Mouse (Mus musculus) MEL (cell line): ENCODE measurements around the gene Gsta3. TPM values are rescaled to one million over a fixed set of nuclear protein-coding genes. Genes with fewer than 3 reads are reported as not detected.

Source experiments
- DNase-seq: peaks from one replicate; pipeline ENCODE4 v3.0.0; 2011; ENCODE audit warnings: low read depth, low spot score
- H3K27ac ChIP-seq: 2 replicates; pipeline ENCODE4 v1.5.1; 2012; ENCODE audit warnings: low read depth, mild to moderate bottlenecking, control low read depth, low read length, moderate library complexity; ENCODE audit not compliant: control insufficient read depth
- H3K27me3 ChIP-seq, 2 experiments: fragments of 150-350 bp in 1 of 2; sonication (generic) in 1 of 2; 2 replicates each; pipeline ENCODE4 v1.6.1; 2012; ENCODE audit warnings: low read length in 2 of 2, mild to moderate bottlenecking in 2 of 2, improper control_type of control experiment in 1 of 2, moderate library complexity in 1 of 2; ENCODE audit not compliant: insufficient read depth in 2 of 2, control insufficient read depth in 1 of 2
- H3K36me3 ChIP-seq, 2 experiments: 2 replicates each; pipeline ENCODE4 v1.6.1; 2012 to 2014; ENCODE audit warnings: low read length in 2 of 2, improper control_type of control experiment in 1 of 2, inconsistent platforms in 1 of 2, mild to moderate bottlenecking in 1 of 2; ENCODE audit not compliant: insufficient read depth in 2 of 2, control insufficient read depth in 1 of 2
- H3K4me1 ChIP-seq, 2 experiments: fragments of 150-350 bp in 1 of 2; sonication (generic) in 1 of 2; 2 replicates each; pipeline ENCODE4 v1.6.1; 2012; ENCODE audit warnings: low read length in 2 of 2, improper control_type of control experiment in 1 of 2, mild to moderate bottlenecking in 1 of 2; ENCODE audit not compliant: insufficient read depth in 2 of 2, control insufficient read depth in 1 of 2
- H3K4me3 ChIP-seq, 2 experiments: fragments of 150-350 bp in 1 of 2; sonication (generic) in 1 of 2; 2 replicates each; pipeline ENCODE4 v1.5.1; 2012; ENCODE audit warnings: low read depth in 2 of 2, low read length in 2 of 2, mild to moderate bottlenecking in 2 of 2, moderate library complexity in 2 of 2, control low read depth in 1 of 2, improper control_type of control experiment in 1 of 2; ENCODE audit not compliant: control insufficient read depth in 1 of 2, insufficient read depth in 1 of 2
- H3K79me2 ChIP-seq: 2 replicates; pipeline ENCODE4 v1.6.1; 2012; ENCODE audit warnings: mild to moderate bottlenecking, low read length, moderate library complexity; ENCODE audit not compliant: control insufficient read depth, poor library complexity, insufficient read depth
- H3K9ac ChIP-seq: 2 replicates; pipeline ENCODE4 v1.6.1; 2012; ENCODE audit warnings: low read depth, mild to moderate bottlenecking, control low read depth, low read length, moderate library complexity; ENCODE audit not compliant: control insufficient read depth, poor library complexity, severe bottlenecking
- H3K9me3 ChIP-seq: fragments of 150-350 bp; sonication (generic); replicated peaks from 2 replicates; pipeline ENCODE4 v1.6.1; 2012; ENCODE audit warnings: mild to moderate bottlenecking, low read length, improper control_type of control experiment, moderate library complexity; ENCODE audit not compliant: insufficient read depth
- BHLHE40 ChIP-seq: IDR thresholded peaks from 2 replicates; pipeline ENCODE4 v1.6.1; 2012; ENCODE audit warnings: low read depth, mild to moderate bottlenecking, inconsistent platforms, low read length, improper control_type of control experiment, borderline replicate concordance
- CHD1 ChIP-seq: IDR thresholded peaks from 2 replicates; pipeline ENCODE4 v1.6.1; 2012; ENCODE audit warnings: low read depth, mild to moderate bottlenecking, inconsistent platforms, low read length, improper control_type of control experiment
- CHD2 ChIP-seq: IDR thresholded peaks from 2 replicates; pipeline ENCODE4 v1.6.1; 2011; ENCODE audit warnings: low read length, improper control_type of control experiment
- E2F4 ChIP-seq: IDR thresholded peaks from 2 replicates; pipeline ENCODE4 v1.6.1; 2011; ENCODE audit warnings: low read depth, low read length, improper control_type of control experiment, borderline replicate concordance
- ELF1 ChIP-seq: IDR thresholded peaks from 2 replicates; pipeline ENCODE4 v1.6.1; 2014; ENCODE audit warnings: low read depth, mild to moderate bottlenecking, inconsistent platforms, low read length, improper control_type of control experiment, moderate library complexity
- EP300 ChIP-seq, 2 experiments: IDR thresholded peaks; 2 replicates each; pipeline ENCODE4 v1.6.1; 2011; ENCODE audit warnings: improper control_type of control experiment in 2 of 2, low read length in 2 of 2, low read depth in 1 of 2, mild to moderate bottlenecking in 1 of 2
- GABPA ChIP-seq: IDR thresholded peaks from 2 replicates; pipeline ENCODE4 v1.6.1; 2012; ENCODE audit warnings: low read depth, mild to moderate bottlenecking, inconsistent platforms, low read length, improper control_type of control experiment, moderate library complexity
- JUND ChIP-seq: IDR thresholded peaks from 2 replicates; pipeline ENCODE4 v1.6.1; 2011; ENCODE audit warnings: low read depth, mild to moderate bottlenecking, improper control_type of control experiment, low read length
- KAT2A ChIP-seq: conservative IDR thresholded peaks from 2 replicates; pipeline ENCODE4 v1.6.1; 2012; ENCODE audit warnings: low read depth, low read length, improper control_type of control experiment, inconsistent platforms
- MAZ ChIP-seq: IDR thresholded peaks from 2 replicates; pipeline ENCODE4 v1.6.1; 2012; ENCODE audit warnings: low read depth, mild to moderate bottlenecking, inconsistent platforms, low read length, improper control_type of control experiment
- MEF2A ChIP-seq: IDR thresholded peaks from 2 replicates; pipeline ENCODE4 v1.6.1; 2014; ENCODE audit warnings: low read depth, mild to moderate bottlenecking, inconsistent platforms, low read length, improper control_type of control experiment; ENCODE audit not compliant: poor library complexity, insufficient replicate concordance, severe bottlenecking; ENCODE audit errors: extremely low read depth
- MXI1 ChIP-seq: IDR thresholded peaks from 2 replicates; pipeline ENCODE4 v1.6.1; 2011; ENCODE audit warnings: mild to moderate bottlenecking, low read depth, low read length, improper control_type of control experiment
- MYC ChIP-seq: IDR thresholded peaks from 2 replicates; pipeline ENCODE4 v1.6.1; 2011; ENCODE audit warnings: low read depth, mild to moderate bottlenecking, low read length, improper control_type of control experiment, moderate library complexity
- NELFE ChIP-seq: IDR thresholded peaks from 2 replicates; pipeline ENCODE4 v1.6.1; 2011; ENCODE audit warnings: low read depth, low read length, improper control_type of control experiment
- POLR2AphosphoS2 ChIP-seq: IDR thresholded peaks from 2 replicates; pipeline ENCODE4 v1.6.1; 2011; ENCODE audit warnings: low read length, improper control_type of control experiment
- POLR2AphosphoS5 ChIP-seq: IDR thresholded peaks from 2 replicates; pipeline ENCODE4 v1.6.1; 2012; ENCODE audit warnings: low read depth, borderline replicate concordance, mild to moderate bottlenecking, inconsistent platforms, low read length, moderate library complexity, mixed read lengths
- RAD21 ChIP-seq: IDR thresholded peaks from 2 replicates; pipeline ENCODE4 v1.6.1; 2011; ENCODE audit warnings: mild to moderate bottlenecking, low read depth, low read length, improper control_type of control experiment
- SIN3A ChIP-seq: IDR thresholded peaks from 2 replicates; pipeline ENCODE4 v1.6.1; 2012; ENCODE audit warnings: low read length, improper control_type of control experiment, inconsistent platforms
- SMC3 ChIP-seq: IDR thresholded peaks from 2 replicates; pipeline ENCODE4 v1.6.1; 2011; ENCODE audit warnings: low read depth, low read length, improper control_type of control experiment
- TCF12 ChIP-seq: IDR thresholded peaks from 2 replicates; pipeline ENCODE4 v1.6.1; 2014; ENCODE audit warnings: low read depth, mild to moderate bottlenecking, inconsistent platforms, low read length, improper control_type of control experiment, moderate library complexity
- UBTF ChIP-seq: IDR thresholded peaks from 2 replicates; pipeline ENCODE4 v1.6.1; 2012; ENCODE audit warnings: low read depth, mild to moderate bottlenecking, inconsistent platforms, low read length, improper control_type of control experiment, moderate library complexity, borderline replicate concordance; ENCODE audit not compliant: insufficient read depth
- USF2 ChIP-seq, 2 experiments: IDR thresholded peaks; 2 replicates each; pipeline ENCODE4 v1.6.1; 2011 to 2012; ENCODE audit warnings: improper control_type of control experiment in 2 of 2, low read length in 2 of 2, borderline replicate concordance in 1 of 2, inconsistent platforms in 1 of 2, low read depth in 1 of 2, mild to moderate bottlenecking in 1 of 2; ENCODE audit not compliant: insufficient read depth in 1 of 2
- polyA plus RNA-seq, 2 experiments: library from polyadenylated mRNA; stranded (reverse) in 1 of 2; unstranded in 1 of 2; fragments of >175 nt in 1 of 2; fragments of >200 nt in 1 of 2; gene quantifications; 2 replicates each; pipeline versions ENCODE4 v1.2.1 to v1.2.4; 2012; ENCODE audit warnings: low replicate concordance in 2 of 2, low read depth in 1 of 2; ENCODE audit not compliant: insufficient read length in 2 of 2, insufficient read depth in 1 of 2, missing spikeins in 1 of 2
- total RNA-seq: library from RNA; depleted of rRNA; stranded (reverse); fragments of 300-350 nt; gene quantifications from 2 replicates; pipeline ENCODE4 v1.2.3, GENCODE M21; 2012

The Gsta3 gene
- total and polyA plus RNA-seq, 3 experiments: 2.2 to 3.4 TPM; not detected in 1

DNA sequence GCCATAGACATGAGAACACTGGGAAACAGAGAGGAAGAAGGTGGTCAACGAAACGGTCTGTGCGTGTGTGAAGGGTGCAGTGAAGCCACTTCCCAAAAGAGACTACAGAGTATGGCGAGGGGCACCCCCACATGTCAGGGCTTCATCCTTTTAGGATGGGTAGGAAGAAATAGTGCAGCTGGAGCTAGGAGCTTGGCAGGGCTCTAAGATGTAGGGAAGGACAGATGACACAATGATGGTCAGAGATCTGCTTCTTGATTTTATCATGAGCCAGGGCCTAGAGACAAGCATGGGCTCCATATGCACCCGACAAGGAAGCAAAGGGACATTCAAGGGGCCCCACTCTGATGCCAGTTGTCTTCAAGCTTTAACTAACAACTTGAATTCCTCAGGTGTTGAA is 22.0 kb downstream of the Gsta3 start:
- Histone ChIP-seq H3K36me3 (no peaks in the 10 kb centered on the region), H3K79me2 (no peaks in the 10 kb centered on the region), H3K9ac (no peak overlapping the region), H3K4me3 (no peak overlapping the region), H3K4me1 (no peaks in the 10 kb centered on the region), H3K27me3 (no peaks in the 10 kb centered on the region), H3K27ac (no peak overlapping the region), H3K9me3 (no peaks in the 10 kb centered on the region)
- no peak for TF ChIP-seq SMC3
- TF ChIP-seq GABPA: no peak
- no peak for TF ChIP-seq POLR2AphosphoS2
- no peak for TF ChIP-seq USF2 (IDR thresholded peaks at IDR 0.05; ENCODE audit: borderline replicate concordance in 1 of 2, insufficient read depth in 1 of 2, low read depth in 1 of 2, low read length in 2 of 2)
- no peak for TF ChIP-seq ELF1
- TF ChIP-seq BHLHE40: no peak
- no peak for TF ChIP-seq E2F4
- no peak for TF ChIP-seq UBTF
- no peak for DNase-seq

DNA sequence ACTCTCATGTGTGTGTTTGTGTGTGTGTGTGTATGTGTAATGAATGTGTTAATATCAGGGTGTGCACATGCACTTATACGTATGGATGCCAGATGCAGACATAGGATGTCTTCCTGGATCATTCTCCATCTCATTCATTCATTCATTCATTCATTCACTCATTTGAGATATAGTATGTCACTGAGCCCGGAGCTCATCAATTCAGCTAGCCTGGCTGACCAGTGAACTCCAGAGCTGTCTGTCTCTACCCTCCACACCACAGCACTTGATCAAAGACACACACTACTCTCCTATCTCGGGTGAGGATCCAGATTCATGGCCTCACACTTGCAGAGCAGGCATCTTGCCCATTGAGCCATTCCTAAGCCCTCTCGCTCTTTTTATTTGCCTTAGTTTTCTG is 23.6 kb downstream of the Gsta3 start:
- H3K9ac ChIP-seq: no peak overlapping the region
- no peak for DNase-seq
- H3K36me3 ChIP-seq: no peaks in the 10 kb centered on the region
- no peak for TF ChIP-seq MEF2A
- TF ChIP-seq EP300 (IDR thresholded peaks at IDR 0.05; ENCODE audit: low read depth in 1 of 2, low read length in 2 of 2): no peak
- no peak for TF ChIP-seq UBTF
- no peak for TF ChIP-seq NELFE
- TF ChIP-seq SIN3A: no peak
- TF ChIP-seq MYC: no peak
- TF ChIP-seq CHD2: no peak
- no peak for TF ChIP-seq KAT2A
- TF ChIP-seq RAD21: no peak
- TF ChIP-seq JUND: no peak
- TF ChIP-seq ELF1: no peak
- no peak for TF ChIP-seq POLR2AphosphoS5
- no peak for TF ChIP-seq BHLHE40
- no peak for TF ChIP-seq MXI1
- TF ChIP-seq TCF12: no peak
- no peak for TF ChIP-seq CHD1
- no peak for TF ChIP-seq MAZ
- H3K4me3 ChIP-seq: no peak overlapping the region
- H3K27ac ChIP-seq: no peak overlapping the region
- H3K9me3 ChIP-seq: no peaks in the 10 kb centered on the region
- no peaks in the 10 kb centered on the region for H3K27me3 ChIP-seq
- H3K4me1 ChIP-seq: no peaks in the 10 kb centered on the region
- no peaks in the 10 kb centered on the region for H3K79me2 ChIP-seq
